Mouse (Mus musculus) neural tube, embryonic 11.5 days (tissue): Measurements from ENCODE around the gene Camk2d. TPM values are rescaled to one million over a fixed set of nuclear protein-coding genes. Genes with fewer than 3 reads are reported as not detected.

Experiments
- ATAC-seq: fragments of 200-750 bp; cut with Nextera tagmentation; 2 replicates; pipeline ENCODE4 v1.8.0; 2017; ENCODE audit warnings: moderate number of reproducible peaks, mild to moderate bottlenecking, moderate TSS enrichment, moderate library complexity; ENCODE audit not compliant: insufficient read depth, low FRiP score, low TSS enrichment
- DNase-seq: peaks from one replicate; pipeline ENCODE4 v3.0.0-alpha.2; 2015; ENCODE audit warnings: low spot score
- H3K27ac ChIP-seq: fragments of 300-500 bp; sonication (generic); 2 replicates; pipeline ENCODE4 v1.5.1; 2014; ENCODE audit warnings: low read depth, mild to moderate bottlenecking, low read length
- H3K27me3 ChIP-seq: fragments of 300-500 bp; sonication (generic); 2 replicates; pipeline ENCODE4 v1.6.1; 2014; ENCODE audit warnings: mild to moderate bottlenecking, low read length, mixed read lengths; ENCODE audit not compliant: control insufficient read depth, insufficient read depth
- H3K36me3 ChIP-seq: fragments of 300-500 bp; sonication (generic); 2 replicates; pipeline ENCODE4 v1.6.1; 2014; ENCODE audit warnings: mild to moderate bottlenecking, low read length, moderate library complexity, mixed read lengths; ENCODE audit not compliant: control insufficient read depth, insufficient read depth
- H3K4me1 ChIP-seq: fragments of 300-500 bp; sonication (generic); 2 replicates; pipeline ENCODE4 v1.6.1; 2014; ENCODE audit warnings: low read length, mixed read lengths; ENCODE audit not compliant: control insufficient read depth, insufficient read depth
- H3K4me2 ChIP-seq: fragments of 300-500 bp; sonication (generic); 2 replicates; pipeline ENCODE4 v1.6.1; 2014; ENCODE audit warnings: low read depth, mild to moderate bottlenecking, moderate library complexity
- H3K4me3 ChIP-seq: fragments of 300-500 bp; sonication (generic); 2 replicates; pipeline ENCODE4 v1.5.1; 2014; ENCODE audit warnings: low read depth, low read length
- H3K9ac ChIP-seq: fragments of 300-500 bp; sonication (generic); 2 replicates; pipeline ENCODE4 v1.6.1; 2014; ENCODE audit warnings: mild to moderate bottlenecking, low read length
- H3K9me3 ChIP-seq: fragments of 300-500 bp; sonication (generic); 2 replicates; pipeline ENCODE4 v1.6.1; 2016; ENCODE audit warnings: low read length; ENCODE audit not compliant: control insufficient read depth
- WGBS: fragments of 180-500 bp; shearing (Covaris S2); extraction: QIAGEN DNeasy Blood & Tissue Kit; methylation state at CpG from one replicate; pipeline ENCODE4 v1.1.7; 2014; 5-methylcytosine and 5-hydroxymethylcytosine counted together
- polyA plus RNA-seq: library from polyadenylated mRNA; unstranded; fragments of >200 nt; fragmentation: Nextera tagmentation; extraction: Ambion mirVana; gene quantifications from 2 replicates; pipeline ENCODE4 v1.2.1, GENCODE M21; 2014

The Camk2d gene
- 20.8 and 21.4 TPM in 2 replicates for polyA plus RNA-seq

GRCm38 (mm10) chr3:126596086-126596485 lies at the start of gene Camk2d:
Gene Camk2d, plus strand, starts transcription at chr3:126596302.
- Histone ChIP-seq H3K4me1 (peaks cover 2% of the 10 kb centered on the region; the same call in 1 of the 2 replicates), H3K4me3 (peak within 1 kb of the TSS; percentile 75), H3K27ac (peak within 1 kb of the TSS; percentile 93), H3K27me3 (no peaks in the 10 kb centered on the region), H3K9ac (peak within 1 kb of the TSS; percentile 85), H3K36me3 (no peaks in the 10 kb centered on the region), H3K4me2 (peak within 1 kb of the TSS; percentile 94), H3K9me3 (no peaks in the 10 kb centered on the region)
- peak; percentile 91 for ATAC-seq
- WGBS = 0% methylated on average over 16 of the region's 16 CpGs
- DNase-seq = peak; percentile 96

GRCm38 (mm10) chr3:126547941-126548340 lies 48.2 kb upstream of the Camk2d start:
- H3K27ac ChIP-seq = no peak overlapping the region
- no peak for ATAC-seq
- H3K27me3 ChIP-seq = no peaks in the 10 kb centered on the region
- no peak for DNase-seq
- no peak overlapping the region for H3K4me2 ChIP-seq
- no peak overlapping the region for H3K4me3 ChIP-seq
- no peaks in the 10 kb centered on the region for H3K4me1 ChIP-seq
- no peak overlapping the region for H3K9ac ChIP-seq
- no peaks in the 10 kb centered on the region for H3K9me3 ChIP-seq
- no peaks in the 10 kb centered on the region for H3K36me3 ChIP-seq

GRCm38 (mm10) chr3:126563646-126564045 lies 32.5 kb upstream of the Camk2d start:
- DNase-seq (no peak), ATAC-seq (no peak)
- Histone ChIP-seq H3K9me3 (no peaks in the 10 kb centered on the region), H3K27me3 (no peaks in the 10 kb centered on the region), H3K4me1 (no peaks in the 10 kb centered on the region), H3K4me2 (no peak overlapping the region), H3K36me3 (no peaks in the 10 kb centered on the region), H3K27ac (no peak overlapping the region), H3K9ac (no peak overlapping the region), H3K4me3 (no peak overlapping the region)
- WGBS = 74% methylated on average over 2 of the region's 2 CpGs

GRCm38 (mm10) chr3:126570628-126571027 lies 25.5 kb upstream of the Camk2d start:
- 92% methylated on average over 1 of the region's 1 CpGs for WGBS
- no peak for ATAC-seq

DNA sequence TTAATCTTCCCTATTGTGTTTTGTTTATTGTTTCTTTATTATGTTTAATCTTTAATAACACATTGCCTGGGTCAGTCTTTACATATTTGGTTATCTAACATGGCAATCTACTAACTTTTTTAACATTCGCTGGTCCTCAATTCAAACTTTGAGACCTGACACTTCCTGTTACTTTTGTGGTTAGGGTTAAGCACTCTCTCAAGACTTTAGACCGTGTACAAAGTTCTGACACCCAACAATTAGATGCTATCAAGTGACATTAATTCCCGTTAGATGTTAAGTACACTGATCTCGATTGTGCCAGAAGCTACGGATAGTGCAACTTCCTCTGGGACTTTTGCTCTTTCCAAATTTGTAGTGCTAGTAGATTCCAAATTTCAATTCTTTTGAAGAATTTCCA lies 23.2 kb upstream of the Camk2d start:
- no peaks in the 10 kb centered on the region for H3K27me3 ChIP-seq
- H3K27ac ChIP-seq = no peak overlapping the region
- ATAC-seq (no peak), DNase-seq (no peak)
- H3K36me3 ChIP-seq = no peaks in the 10 kb centered on the region
- no peak overlapping the region for H3K4me2 ChIP-seq
- H3K4me1 ChIP-seq = no peaks in the 10 kb centered on the region
- no peaks in the 10 kb centered on the region for H3K9me3 ChIP-seq
- H3K4me3 ChIP-seq = no peak overlapping the region
- no peak overlapping the region for H3K9ac ChIP-seq
- WGBS = 85% methylated on average over 5 of the region's 5 CpGs

More at GRCm38 (mm10) chr3:126570628-126571027, 25.5 kb upstream of the Camk2d start:
- DNase-seq = no peak
- Histone ChIP-seq H3K9me3 (no peaks in the 10 kb centered on the region), H3K36me3 (no peaks in the 10 kb centered on the region), H3K27me3 (no peaks in the 10 kb centered on the region), H3K4me2 (no peak overlapping the region), H3K27ac (no peak overlapping the region), H3K4me3 (no peak overlapping the region), H3K4me1 (no peaks in the 10 kb centered on the region), H3K9ac (no peak overlapping the region)

DNA sequence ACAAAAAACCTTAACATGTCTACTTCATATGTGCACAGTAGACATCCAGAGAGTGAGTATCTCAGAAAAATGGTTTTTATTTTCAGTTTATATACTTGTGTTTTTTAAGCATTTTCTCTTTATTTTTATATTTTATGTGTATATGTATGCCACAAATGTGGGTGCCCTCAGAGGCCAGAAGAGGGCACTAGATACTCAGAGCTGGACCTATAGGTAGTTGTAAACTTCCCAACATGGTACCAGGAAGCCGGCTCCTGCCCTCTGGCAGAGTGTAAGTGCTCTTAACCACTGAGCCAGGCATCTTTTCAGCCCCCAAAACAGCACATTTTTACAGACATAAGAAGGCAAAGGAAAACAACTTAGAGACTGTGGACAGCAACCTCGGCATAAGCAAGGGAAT lies 20.2 kb upstream of the Camk2d start:
- ATAC-seq (no peak), DNase-seq (no peak)
- H3K27ac ChIP-seq = no peak overlapping the region
- H3K4me2 ChIP-seq = no peak overlapping the region
- no peaks in the 10 kb centered on the region for H3K4me1 ChIP-seq
- 51% methylated on average over 2 of the region's 2 CpGs for WGBS
- no peaks in the 10 kb centered on the region for H3K36me3 ChIP-seq
- H3K4me3 ChIP-seq = no peak overlapping the region
- no peaks in the 10 kb centered on the region for H3K27me3 ChIP-seq
- H3K9ac ChIP-seq = no peak overlapping the region
- no peaks in the 10 kb centered on the region for H3K9me3 ChIP-seq

DNA sequence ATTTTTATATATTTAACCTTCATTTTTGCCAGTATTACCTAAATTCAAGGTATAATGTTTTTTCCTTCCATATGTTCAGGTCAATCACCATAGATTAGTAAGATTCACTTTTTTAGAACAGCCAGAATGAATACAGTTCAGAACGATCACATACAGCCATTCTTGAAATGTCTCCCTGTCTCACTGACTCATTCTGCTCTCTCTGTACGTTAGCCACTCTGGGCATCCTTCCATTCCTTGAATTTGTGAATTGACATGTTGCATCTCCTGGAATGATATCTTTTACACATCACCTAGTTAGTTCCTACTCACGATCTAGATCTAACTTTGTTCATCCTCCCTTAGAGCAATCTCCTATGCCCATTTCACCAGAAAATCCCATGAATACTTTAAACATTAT lies 10.0 kb upstream of the Camk2d start:
- DNase-seq (no peak), ATAC-seq (no peak)
- WGBS = 83% methylated on average over 3 of the region's 3 CpGs
- Histone ChIP-seq H3K27ac (no peak overlapping the region), H3K4me3 (no peak overlapping the region), H3K36me3 (no peaks in the 10 kb centered on the region), H3K9me3 (no peaks in the 10 kb centered on the region), H3K27me3 (no peaks in the 10 kb centered on the region), H3K4me2 (no peak overlapping the region), H3K4me1 (no peaks in the 10 kb centered on the region), H3K9ac (no peak overlapping the region)

DNA sequence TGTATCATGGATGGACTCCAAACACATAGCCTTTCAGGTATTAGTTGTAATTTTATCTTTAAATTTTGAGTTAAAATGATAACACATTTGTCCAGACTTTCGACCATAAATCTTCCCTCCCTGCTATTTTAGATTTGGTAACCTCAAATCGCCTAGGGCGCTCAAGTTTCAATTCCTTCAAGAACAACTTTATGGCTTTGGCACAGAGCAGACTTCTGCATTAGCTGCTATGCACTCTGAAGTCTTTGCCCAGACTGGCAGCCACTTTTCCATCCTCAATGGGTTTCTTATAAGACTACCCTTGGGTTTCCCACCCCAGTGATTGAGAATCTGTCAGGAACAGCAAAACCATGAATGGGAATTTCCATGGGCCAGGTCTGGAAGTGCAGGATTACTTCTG lies 8.6 kb upstream of the Camk2d start:
- Histone ChIP-seq H3K4me1 (no peaks in the 10 kb centered on the region), H3K4me3 (no peak overlapping the region), H3K9ac (no peak overlapping the region), H3K4me2 (no peak overlapping the region), H3K27ac (no peak overlapping the region), H3K36me3 (no peaks in the 10 kb centered on the region), H3K9me3 (no peaks in the 10 kb centered on the region), H3K27me3 (no peaks in the 10 kb centered on the region)
- ATAC-seq (no peak), DNase-seq (no peak)
- 83% methylated on average over 3 of the region's 3 CpGs for WGBS

GRCm38 (mm10) chr3:126589556-126589955 lies 6.5 kb upstream of the Camk2d start:
- no peaks in the 10 kb centered on the region for H3K4me1 ChIP-seq
- H3K27me3 ChIP-seq = no peaks in the 10 kb centered on the region
- DNase-seq (no peak), ATAC-seq (no peak)
- no peak overlapping the region for H3K4me2 ChIP-seq
- no peak overlapping the region for H3K27ac ChIP-seq
- 94% methylated on average over 7 of the region's 7 CpGs for WGBS
- no peak overlapping the region for H3K9ac ChIP-seq
- H3K4me3 ChIP-seq = no peak overlapping the region
- H3K36me3 ChIP-seq = no peaks in the 10 kb centered on the region
- no peaks in the 10 kb centered on the region for H3K9me3 ChIP-seq
